ENCODE assay signal across 21 mouse cellular contexts in genomic region chrX:101345456-101345855, GRCm38 (mm10). TPM values are rescaled to one million over a fixed set of nuclear protein-coding genes. Genes with fewer than 3 reads are reported as not detected.
"Had no signal": no experiment of that assay in that cellular context is flagged by ENCODE, and none has a peak within 500 bp of the region (broad histone marks: within the 10 kb centered on the region; RNA-seq: fewer than 3 reads in every experiment).

No protein-coding gene starts in this region.

- H3K36me3 ChIP-seq: lung, embryonic 15.5 days; midbrain, embryonic 10.5 days; midbrain, embryonic 12.5 days; neural tube, embryonic 12.5 days; stomach, embryonic 15.5 days had no signal

- DNase-seq: lung, adult 2 months; lung, postnatal 14 days; lung, postnatal 36 days; midbrain, embryonic 14.5 days; right cerebral cortex, postnatal 14 days; thymus, adult 2 months; thymus, postnatal 36 days had no signal

- H3K27me3 ChIP-seq: lung, embryonic 15.5 days; neural tube, embryonic 12.5 days; stomach, embryonic 15.5 days had no signal

- H3K9me3 ChIP-seq: lung, embryonic 15.5 days; midbrain, embryonic 10.5 days; midbrain, embryonic 12.5 days; neural tube, embryonic 12.5 days; stomach, embryonic 15.5 days had no signal

- ATAC-seq: lung, postnatal 0 days had no signal

- H3K27ac ChIP-seq: liver, embryonic 14.5 days; lung, embryonic 15.5 days; macrophage; midbrain, embryonic 10.5 days; midbrain, embryonic 12.5 days; neural tube, embryonic 12.5 days; stomach, embryonic 15.5 days; stomach, postnatal 0 days had no signal

- H3K4me2 ChIP-seq: lung, embryonic 15.5 days; midbrain, embryonic 12.5 days; neural tube, embryonic 12.5 days; stomach, embryonic 15.5 days had no signal

- H3K9ac ChIP-seq: liver, embryonic 14.5 days; lung, embryonic 15.5 days; midbrain, embryonic 12.5 days; neural tube, embryonic 12.5 days; stomach, embryonic 15.5 days had no signal

- H3K4me3 ChIP-seq: lung, embryonic 15.5 days; midbrain, embryonic 10.5 days; midbrain, embryonic 12.5 days; neural tube, embryonic 12.5 days; stomach, embryonic 15.5 days had no signal

- H3K4me1 ChIP-seq: lung, embryonic 15.5 days; midbrain, embryonic 10.5 days; midbrain, embryonic 12.5 days; neural tube, embryonic 12.5 days; stomach, embryonic 15.5 days had no signal

RNA-seq across cellular contexts. Expression of gene Gjb1, which starts 30.7 kb away (rescaled TPM):
- total RNA-seq: megakaryocyte, adult 5-6 weeks; megakaryocyte-erythroid progenitor cell, adult 5-6 weeks; monocyte, adult 5-6 weeks; neutrophil, adult 5-6 weeks had no signal
- polyA plus RNA-seq: macrophage; midbrain, embryonic 10.5 days; midbrain, embryonic 12.5 days; testis, adult 2 months had no signal

RNA-seq across cellular contexts. Expression of gene Nlgn3, which starts 46.5 kb away (rescaled TPM):
- total RNA-seq: monocyte, adult 5-6 weeks; neutrophil, adult 5-6 weeks had no signal
- polyA plus RNA-seq: macrophage had no signal
